Mouse (Mus musculus): ENCODE measurements around the gene Ptger3. TPM values are rescaled to one million over a fixed set of nuclear protein-coding genes. Genes with fewer than 3 reads are reported as not detected.

The Ptger3 gene
- polyA plus RNA-seq, 1 experiment, result not detected

GRCm38 (mm10) chr3:157576862-157577261, 10.2 kb downstream of the Ptger3 start:
- no peak for TF ChIP-seq GATA1 (IDR thresholded peaks at IDR 0.05; ENCODE audit: low read length)

GRCm38 (mm10) chr3:157578469-157579170, 11.9 kb downstream of the Ptger3 start:
- no peak for TF ChIP-seq GATA1 (IDR thresholded peaks at IDR 0.05; ENCODE audit: low read length)

- no peak for TF ChIP-seq GATA1 (IDR thresholded peaks at IDR 0.05; ENCODE audit: low read length)
These were observed 12.7 kb downstream of the Ptger3 start for GRCm38 (mm10) chr3:157579376-157579775.

GRCm38 (mm10) chr3:157580299-157580698, 13.6 kb downstream of the Ptger3 start:
- TF ChIP-seq GATA1 (IDR thresholded peaks at IDR 0.05; ENCODE audit: low read length), result no peak

GRCm38 (mm10) chr3:157581755-157582154, 15.1 kb downstream of the Ptger3 start:
- TF ChIP-seq GATA1 (IDR thresholded peaks at IDR 0.05; ENCODE audit: low read length), result no peak

- no peak for TF ChIP-seq GATA1 (IDR thresholded peaks at IDR 0.05; ENCODE audit: low read length)
These were observed 16.1 kb downstream of the Ptger3 start for GRCm38 (mm10) chr3:157582626-157583405.

GRCm38 (mm10) chr3:157597837-157598379, 31.2 kb downstream of the Ptger3 start:
- no peak for TF ChIP-seq GATA1 (IDR thresholded peaks at IDR 0.05; ENCODE audit: low read length)

GRCm38 (mm10) chr3:157604684-157605410, 38.2 kb downstream of the Ptger3 start:
- no peak for TF ChIP-seq GATA1 (IDR thresholded peaks at IDR 0.05; ENCODE audit: low read length)

- no peak for TF ChIP-seq GATA1 (IDR thresholded peaks at IDR 0.05; ENCODE audit: low read length)
These were observed 38.7 kb downstream of the Ptger3 start for GRCm38 (mm10) chr3:157605411-157605740.

GRCm38 (mm10) chr3:157613542-157613941, 46.9 kb downstream of the Ptger3 start:
- no peak for TF ChIP-seq GATA1 (IDR thresholded peaks at IDR 0.05; ENCODE audit: low read length)

GRCm38 (mm10) chr3:157616949-157617348, 50.3 kb downstream of the Ptger3 start:
- TF ChIP-seq GATA1 (IDR thresholded peaks at IDR 0.05; ENCODE audit: low read length), result no peak

GRCm38 (mm10) chr3:157627407-157627806, 60.7 kb downstream of the Ptger3 start:
- no peak for TF ChIP-seq GATA1 (IDR thresholded peaks at IDR 0.05; ENCODE audit: low read length)

- TF ChIP-seq GATA1 (IDR thresholded peaks at IDR 0.05; ENCODE audit: low read length), result no peak
These were observed 64.0 kb downstream of the Ptger3 start for GRCm38 (mm10) chr3:157630671-157631070.

- no peak for TF ChIP-seq GATA1 (IDR thresholded peaks at IDR 0.05; ENCODE audit: low read length)
These were observed 64.7 kb downstream of the Ptger3 start for GRCm38 (mm10) chr3:157631383-157631782.

- TF ChIP-seq GATA1 (IDR thresholded peaks at IDR 0.05; ENCODE audit: low read length), result no peak
These were observed 67.7 kb downstream of the Ptger3 start for GRCm38 (mm10) chr3:157634431-157634830.

GRCm38 (mm10) chr3:157635713-157636112, 69.0 kb downstream of the Ptger3 start:
- no peak for TF ChIP-seq GATA1 (IDR thresholded peaks at IDR 0.05; ENCODE audit: low read length)
